ENCODE assay signal across 26 mouse cellular contexts in genomic region chr1:190147816-190148215, GRCm38 (mm10). TPM values are rescaled to one million over a fixed set of nuclear protein-coding genes. Genes with fewer than 3 reads are reported as not detected.
DNase-seq lines count a peak whose midpoint lies in the region; ATAC-seq lines count a peak whose summit lies in the region.
"Had no signal": no experiment of that assay in that cellular context is flagged by ENCODE, and none has a peak within 500 bp of the region (broad histone marks: within the 10 kb centered on the region; RNA-seq: fewer than 3 reads in every experiment).

No protein-coding gene starts in this region.

- H3K27ac ChIP-seq in heart, embryonic 14.5 days (replicated peaks in 1 of 2; ENCODE audit: control insufficient read depth in 1 of 2, insufficient read depth in 1 of 2, low read depth in 2 of 2, low read length in 2 of 2), result peak overlapping the region; percentile 26 to 62; a peak in 3 of 4 replicates
- H3K27ac ChIP-seq in hindbrain, embryonic 13.5 days, result peak overlapping the region; percentile 73; the same call in 1 of the 2 replicates
- no peak overlapping the region for H3K27ac ChIP-seq in hindbrain, embryonic 16.5 days (ENCODE audit: low read depth, low read length)
- H3K27ac ChIP-seq in midbrain, embryonic 13.5 days, result no peak overlapping the region
- H3K27ac ChIP-seq in midbrain, embryonic 10.5 days (replicated peaks), result no peak overlapping the region
- H3K27ac ChIP-seq: embryonic facial prominence, embryonic 10.5 days; embryonic facial prominence, embryonic 13.5 days; forebrain, embryonic 12.5 days; forebrain, embryonic 15.5 days had no signal

- no peak overlapping the region for H3K4me2 ChIP-seq in heart, embryonic 14.5 days (ENCODE audit: low read length)
- H3K4me2 ChIP-seq in hindbrain, embryonic 13.5 days, result no peak overlapping the region
- H3K4me2 ChIP-seq in hindbrain, embryonic 16.5 days (ENCODE audit: low read length), result no peak overlapping the region
- no peak overlapping the region for H3K4me2 ChIP-seq in midbrain, embryonic 13.5 days (replicated peaks)
- H3K4me2 ChIP-seq: embryonic facial prominence, embryonic 13.5 days; forebrain, embryonic 15.5 days; heart, embryonic 15.5 days had no signal

- WGBS in heart, embryonic 14.5 days, result 70% methylated on average over 6 of the region's 6 CpGs
- WGBS in hindbrain, embryonic 13.5 days, result 71% methylated on average over 6 of the region's 6 CpGs
- WGBS in hindbrain, embryonic 16.5 days, result 76% methylated on average over 6 of the region's 6 CpGs
- 73% methylated on average over 6 of the region's 6 CpGs for WGBS in midbrain, embryonic 13.5 days
- WGBS in midbrain, embryonic 10.5 days, result 86% methylated on average over 6 of the region's 6 CpGs

- H3K4me1 ChIP-seq in heart, embryonic 14.5 days (ENCODE audit: control insufficient read depth in 2 of 2, insufficient read depth in 2 of 2, low read length in 2 of 2), result peaks cover 18 to 50% of the 10 kb centered on the region in 2 experiments
- peaks cover 40% of the 10 kb centered on the region for H3K4me1 ChIP-seq in hindbrain, embryonic 13.5 days (replicated peaks)
- peaks cover 8% of the 10 kb centered on the region for H3K4me1 ChIP-seq in hindbrain, embryonic 16.5 days (ENCODE audit: control insufficient read depth, insufficient read depth, low read depth, low read length)
- peaks cover 35% of the 10 kb centered on the region for H3K4me1 ChIP-seq in midbrain, embryonic 13.5 days (replicated peaks)
- H3K4me1 ChIP-seq in midbrain, embryonic 10.5 days, result peaks cover 44% of the 10 kb centered on the region

- no peak overlapping the region for H3K4me3 ChIP-seq in heart, embryonic 14.5 days (ENCODE audit: control insufficient read depth in 1 of 2, insufficient read depth in 1 of 2, low read depth in 1 of 2, low read length in 2 of 2)
- no peak overlapping the region for H3K4me3 ChIP-seq in hindbrain, embryonic 13.5 days
- no peak overlapping the region for H3K4me3 ChIP-seq in hindbrain, embryonic 16.5 days (ENCODE audit: low read length)
- no peak overlapping the region for H3K4me3 ChIP-seq in midbrain, embryonic 13.5 days (replicated peaks)
- no peak overlapping the region for H3K4me3 ChIP-seq in midbrain, embryonic 10.5 days
- H3K4me3 ChIP-seq: embryonic facial prominence, embryonic 10.5 days; embryonic facial prominence, embryonic 13.5 days; erythroblast, embryonic 14.5 days; forebrain, embryonic 12.5 days; forebrain, embryonic 15.5 days; heart, embryonic 15.5 days had no signal

- DNase-seq in heart, adult 11 months, result peak; percentile 80
- no peak for DNase-seq in heart, adult 8-10 months (ENCODE audit: low spot score)
- no peak for DNase-seq in heart, postnatal 14 days
- no peak for DNase-seq in midbrain, embryonic 10.5 days (ENCODE audit: low spot score)
- DNase-seq: adrenal gland, adult 8-10 months; adrenal gland, postnatal 25 days; cerebellum, adult 11-12 months; cerebellum, adult 8-10 months; cerebellum, postnatal 10 days; cerebellum, postnatal 36 days; embryo, embryonic 11 days; gastrocnemius, postnatal 25 days; heart, postnatal 10 days had no signal

- H3K27me3 ChIP-seq in heart, embryonic 14.5 days (ENCODE audit: control insufficient read depth, insufficient read depth, low read length), result no peaks in the 10 kb centered on the region
- no peaks in the 10 kb centered on the region; the same call in 1 of the 2 replicates for H3K27me3 ChIP-seq in hindbrain, embryonic 13.5 days
- no peaks in the 10 kb centered on the region; the same call in 1 of the 2 replicates for H3K27me3 ChIP-seq in hindbrain, embryonic 16.5 days (replicated peaks; ENCODE audit: control insufficient read depth, insufficient read depth, low read length)
- peaks cover 12% of the 10 kb centered on the region for H3K27me3 ChIP-seq in midbrain, embryonic 13.5 days
- H3K27me3 ChIP-seq in midbrain, embryonic 10.5 days (ENCODE audit: low read depth, poor library complexity, severe bottlenecking), result peaks cover 45% of the 10 kb centered on the region
- H3K27me3 ChIP-seq: heart, embryonic 15.5 days had no signal

- peaks cover 41% of the 10 kb centered on the region for H3K36me3 ChIP-seq in heart, embryonic 14.5 days (ENCODE audit: control insufficient read depth, insufficient read depth, low read length)
- no peaks in the 10 kb centered on the region; the same call in 1 of the 2 replicates for H3K36me3 ChIP-seq in hindbrain, embryonic 13.5 days
- no peaks in the 10 kb centered on the region for H3K36me3 ChIP-seq in hindbrain, embryonic 16.5 days (ENCODE audit: control insufficient read depth, insufficient read depth, low read length)
- peaks cover 2% of the 10 kb centered on the region; the same call in 1 of the 2 replicates for H3K36me3 ChIP-seq in midbrain, embryonic 13.5 days
- peaks cover 35% of the 10 kb centered on the region for H3K36me3 ChIP-seq in midbrain, embryonic 10.5 days
- H3K36me3 ChIP-seq: embryonic facial prominence, embryonic 10.5 days; embryonic facial prominence, embryonic 13.5 days; forebrain, embryonic 12.5 days; forebrain, embryonic 15.5 days; heart, embryonic 15.5 days had no signal

- H3K9ac ChIP-seq in heart, embryonic 14.5 days (ENCODE audit: low read length), result no peak overlapping the region
- no peak overlapping the region for H3K9ac ChIP-seq in hindbrain, embryonic 13.5 days
- H3K9ac ChIP-seq in hindbrain, embryonic 16.5 days (ENCODE audit: low read depth, low read length), result no peak overlapping the region
- H3K9ac ChIP-seq in midbrain, embryonic 13.5 days (replicated peaks), result no peak overlapping the region
- H3K9ac ChIP-seq: embryonic facial prominence, embryonic 13.5 days; forebrain, embryonic 12.5 days; forebrain, embryonic 15.5 days; heart, embryonic 15.5 days had no signal

- intact Hi-C loops in heart, postnatal 14 days (cut with DNase I), result loop anchor here (10.0 kb wide), 1 partner anchor 547 kb away; no protein-coding TSS in a partner anchor

- no peaks in the 10 kb centered on the region for H3K9me3 ChIP-seq in heart, embryonic 14.5 days (ENCODE audit: control insufficient read depth, low read length)
- no peaks in the 10 kb centered on the region for H3K9me3 ChIP-seq in hindbrain, embryonic 13.5 days
- no peaks in the 10 kb centered on the region for H3K9me3 ChIP-seq in hindbrain, embryonic 16.5 days (ENCODE audit: control insufficient read depth, low read length)
- H3K9me3 ChIP-seq in midbrain, embryonic 13.5 days, result no peaks in the 10 kb centered on the region
- H3K9me3 ChIP-seq in midbrain, embryonic 10.5 days (replicated peaks), result no peaks in the 10 kb centered on the region
- H3K9me3 ChIP-seq: embryonic facial prominence, embryonic 10.5 days; embryonic facial prominence, embryonic 13.5 days; forebrain, embryonic 12.5 days; forebrain, embryonic 15.5 days; heart, embryonic 15.5 days had no signal

- no peak for ATAC-seq in heart, embryonic 14.5 days (ENCODE audit: insufficient number of reproducible peaks, insufficient read depth, low FRiP score, low read depth)
- no peak for ATAC-seq in hindbrain, embryonic 13.5 days (ENCODE audit: low FRiP score)
- ATAC-seq in hindbrain, embryonic 16.5 days, result no peak
- 0 out of 2 replicates have a peak, but pooled peaks have one; percentile 35 for ATAC-seq in midbrain, embryonic 13.5 days
- ATAC-seq: activated CD4-positive, CD25-positive, alpha-beta regulatory T cell, adult 4 months; forebrain, embryonic 15.5 days; intestine, postnatal 0 days had no signal

RNA-seq across cellular contexts. Expression of gene Prox1, which starts 22.7 kb away (rescaled TPM):
- 10 to 100 TPM; 42.2 to 58.7 (median 51.7) TPM for total RNA-seq in heart, adult 8-10 months (2022)
- polyA plus RNA-seq in heart, embryonic 14.5 days (2014; fragmentation: Nextera tagmentation; extraction: Ambion mirVana), result 21.0 and 21.7 TPM in 2 replicates
- 10 to 100 TPM; 39.5 to 43.6 TPM for total RNA-seq in heart, postnatal 14 days (2021)
- 7.8 and 8.8 TPM in 2 replicates for polyA plus RNA-seq in hindbrain, embryonic 13.5 days (2015; fragmentation: Nextera tagmentation; extraction: Ambion mirVana)
- polyA plus RNA-seq in hindbrain, embryonic 16.5 days (2015; fragmentation: Nextera tagmentation; extraction: Ambion mirVana), result 6.1 and 6.9 TPM in 2 replicates
- 9.7 and 12.1 TPM in 2 replicates for polyA plus RNA-seq in midbrain, embryonic 13.5 days (2015; fragmentation: Nextera tagmentation; extraction: Ambion mirVana)
- polyA plus RNA-seq in midbrain, embryonic 10.5 days (2016; fragmentation: Nextera tagmentation; extraction: Ambion mirVana), result 6.5 and 10.3 TPM in 2 replicates
- total RNA-seq: hematopoietic stem cell, adult 5-6 weeks had no signal

Comparison
In these comparisons a context has a peak if more than half of its experiments do, and no peak if none do; other contexts are left out.
1. H3K27ac ChIP-seq: peak in heart, embryonic 14.5 days (2 of 2) and hindbrain, embryonic 13.5 days (single experiment); none in hindbrain, embryonic 16.5 days (single experiment), midbrain, embryonic 13.5 days (single experiment) and midbrain, embryonic 10.5 days (single experiment).